ENCODE assay signal across 14 mouse cellular contexts in genomic region chr17:71038812-71039211, GRCm38 (mm10). TPM values are rescaled to one million over a fixed set of nuclear protein-coding genes. Genes with fewer than 3 reads are reported as not detected.
DNase-seq lines count a peak whose midpoint lies in the region; ATAC-seq and TF ChIP-seq lines count a peak whose summit lies in the region.
"Had no signal": no experiment of that assay in that cellular context is flagged by ENCODE, and none has a peak within 500 bp of the region (broad histone marks: within the 10 kb centered on the region; RNA-seq: fewer than 3 reads in every experiment).

No protein-coding gene starts in this region.

- intact Hi-C loops in heart, postnatal 25 days (cut with DNase I): no loop called here

- H3K27me3 ChIP-seq in hindbrain, postnatal 0 days (ENCODE audit: insufficient read depth, low read length): no peaks in the 10 kb centered on the region
- H3K27me3 ChIP-seq in hindbrain, embryonic 12.5 days: no peaks in the 10 kb centered on the region
- no peaks in the 10 kb centered on the region for H3K27me3 ChIP-seq in embryonic facial prominence, embryonic 15.5 days
- H3K27me3 ChIP-seq: forebrain, embryonic 13.5 days had no signal

- H3K27ac ChIP-seq in hindbrain, postnatal 0 days: no peak overlapping the region
- no peak overlapping the region for H3K27ac ChIP-seq in hindbrain, embryonic 12.5 days
- H3K27ac ChIP-seq in embryonic facial prominence, embryonic 15.5 days (replicated peaks): no peak overlapping the region
- H3K27ac ChIP-seq: forebrain, embryonic 13.5 days had no signal

- H3K4me2 ChIP-seq in hindbrain, postnatal 0 days (ENCODE audit: low read depth, low read length): no peak overlapping the region
- no peak overlapping the region for H3K4me2 ChIP-seq in hindbrain, embryonic 12.5 days (replicated peaks)
- no peak overlapping the region for H3K4me2 ChIP-seq in embryonic facial prominence, embryonic 15.5 days (replicated peaks)
- H3K4me2 ChIP-seq: forebrain, embryonic 13.5 days had no signal

- no peak for TF ChIP-seq CTCF in hindbrain, postnatal 0 days (IDR thresholded peaks at IDR 0.05; ENCODE audit: low read depth)

- no peak overlapping the region for H3K9ac ChIP-seq in hindbrain, postnatal 0 days (replicated peaks; ENCODE audit: low read length)
- H3K9ac ChIP-seq in hindbrain, embryonic 12.5 days: no peak overlapping the region
- H3K9ac ChIP-seq in embryonic facial prominence, embryonic 15.5 days: no peak overlapping the region
- H3K9ac ChIP-seq: forebrain, embryonic 13.5 days had no signal

- H3K36me3 ChIP-seq in hindbrain, postnatal 0 days (ENCODE audit: insufficient read depth, low read length): no peaks in the 10 kb centered on the region
- H3K36me3 ChIP-seq in hindbrain, embryonic 12.5 days: no peaks in the 10 kb centered on the region
- H3K36me3 ChIP-seq in embryonic facial prominence, embryonic 15.5 days: no peaks in the 10 kb centered on the region

- H3K4me3 ChIP-seq in hindbrain, postnatal 0 days (ENCODE audit: low read length): no peak overlapping the region
- H3K4me3 ChIP-seq in hindbrain, embryonic 12.5 days: no peak overlapping the region
- H3K4me3 ChIP-seq in embryonic facial prominence, embryonic 15.5 days (replicated peaks): no peak overlapping the region
- H3K4me3 ChIP-seq: forebrain, embryonic 13.5 days had no signal

- H3K4me1 ChIP-seq in hindbrain, postnatal 0 days (ENCODE audit: insufficient read depth, low read length): no peaks in the 10 kb centered on the region
- peaks cover 14% of the 10 kb centered on the region for H3K4me1 ChIP-seq in hindbrain, embryonic 12.5 days
- no peaks in the 10 kb centered on the region for H3K4me1 ChIP-seq in embryonic facial prominence, embryonic 15.5 days

- ATAC-seq in hindbrain, postnatal 0 days: no peak
- ATAC-seq in hindbrain, embryonic 12.5 days (ENCODE audit: low FRiP score): no peak
- peak; percentile 70 for ATAC-seq in embryonic facial prominence, embryonic 15.5 days (ENCODE audit: insufficient number of reproducible peaks, low FRiP score, low TSS enrichment, low read depth)
- ATAC-seq: CD4-positive, CD25-positive, alpha-beta regulatory T cell, adult 4 months; forebrain, embryonic 13.5 days had no signal

- peak; percentile 12 for DNase-seq in hindbrain, postnatal 0 days (ENCODE audit: low spot score)
- peak; percentile 77 to 86 for DNase-seq in heart, adult 18-20 months
- DNase-seq in heart, postnatal 25 days (ENCODE audit: low spot score): peak; percentile 56
- DNase-seq in adrenal gland, postnatal 36 days: no peak
- no peak for DNase-seq in MN1 (ENCODE audit: low spot score)
- DNase-seq in urinary bladder, adult 2 months (ENCODE audit: low spot score): no peak
- DNase-seq: adrenal gland, postnatal 10 days; cerebellum, adult 11 months; liver; thymus, postnatal 25 days had no signal

- WGBS in hindbrain, postnatal 0 days: 66% methylated on average over 5 of the region's 5 CpGs
- 72% methylated on average over 5 of the region's 5 CpGs for WGBS in hindbrain, embryonic 12.5 days
- WGBS in embryonic facial prominence, embryonic 15.5 days: 74% methylated on average over 5 of the region's 5 CpGs

- H3K9me3 ChIP-seq in hindbrain, postnatal 0 days (ENCODE audit: low read length): no peaks in the 10 kb centered on the region
- no peaks in the 10 kb centered on the region for H3K9me3 ChIP-seq in hindbrain, embryonic 12.5 days (replicated peaks)
- no peaks in the 10 kb centered on the region for H3K9me3 ChIP-seq in embryonic facial prominence, embryonic 15.5 days (replicated peaks)
- H3K9me3 ChIP-seq: forebrain, embryonic 13.5 days had no signal

RNA-seq across cellular contexts. Expression of gene Myl12a, which starts 36.1 kb away (rescaled TPM):
- total RNA-seq in hindbrain, postnatal 0 days (2014; rRNA removed): 30.9 and 36.5 TPM in 2 replicates
- 101 and 107 TPM in 2 replicates for polyA plus RNA-seq in hindbrain, postnatal 0 days (2015; fragmentation: Nextera tagmentation; extraction: Ambion mirVana)
- polyA plus RNA-seq in hindbrain, embryonic 12.5 days (2016; fragmentation: Nextera tagmentation; extraction: Ambion mirVana): 351 and 382 TPM in 2 replicates
- 665 and 690 TPM in 2 replicates for polyA plus RNA-seq in embryonic facial prominence, embryonic 15.5 days (2015; fragmentation: Nextera tagmentation; extraction: Ambion mirVana)
- total RNA-seq in heart, adult 18-20 months (2021): 1,000 to 10,000 TPM in 1 of 2 experiments, 100 to 1,000 TPM in 1; 965 to 1,012 TPM
- total RNA-seq in heart, postnatal 25 days (2021): 100 to 1,000 TPM; 944 to 988 TPM
- total RNA-seq in adrenal gland, postnatal 36 days (2021): 100 to 1,000 TPM; 295 to 326 TPM
- 294 and 408 TPM in 2 replicates for polyA plus RNA-seq in urinary bladder, adult 2 months (2012; rRNA removed)

RNA-seq across cellular contexts. Expression of gene Myom1, which starts 36.4 kb away (rescaled TPM):
- total RNA-seq in hindbrain, postnatal 0 days (2014; rRNA removed): 1.7 and 3.7 TPM in 2 replicates
- 0.82 and 0.90 TPM in 2 replicates for polyA plus RNA-seq in hindbrain, postnatal 0 days (2015; fragmentation: Nextera tagmentation; extraction: Ambion mirVana)
- polyA plus RNA-seq in hindbrain, embryonic 12.5 days (2016; fragmentation: Nextera tagmentation; extraction: Ambion mirVana): 1.9 and 5.0 TPM in 2 replicates
- polyA plus RNA-seq in embryonic facial prominence, embryonic 15.5 days (2015; fragmentation: Nextera tagmentation; extraction: Ambion mirVana): 22.9 and 32.8 TPM in 2 replicates
- total RNA-seq in heart, adult 18-20 months (2021): 1,000 to 10,000 TPM in 1 of 2 experiments, 100 to 1,000 TPM in 1; 977 to 1,053 TPM
- total RNA-seq in heart, postnatal 25 days (2021): 1,000 to 10,000 TPM; 1,192 to 1,218 TPM
- 1 to 10 TPM; 2.0 to 4.2 TPM for total RNA-seq in adrenal gland, postnatal 36 days (2021)
- 110 and 137 TPM in 2 replicates for polyA plus RNA-seq in urinary bladder, adult 2 months (2012; rRNA removed)

Comparison
In these comparisons a context has a peak if more than half of its experiments do, and no peak if none do; other contexts are left out.
1. DNase-seq: peak in hindbrain, postnatal 0 days (single experiment), heart, adult 18-20 months (2 of 2) and heart, postnatal 25 days (single experiment); none in adrenal gland, postnatal 36 days (0 of 2), MN1 (single experiment) and urinary bladder, adult 2 months (single experiment).
2. RNA of gene Myom1, which starts 36.4 kb away (total RNA-seq): 1,192 to 1,218 TPM in heart, postnatal 25 days and 977 to 1,053 TPM in heart, adult 18-20 months; 2.0 to 4.2 TPM in adrenal gland, postnatal 36 days and 1.7 to 3.7 TPM in hindbrain, postnatal 0 days; every median in the first group is over 100 times any median in the second.